Mouse (Mus musculus) neural tube, embryonic 14.5 days (tissue): Measurements from ENCODE around the gene Zbtb38. TPM values are rescaled to one million over a fixed set of nuclear protein-coding genes. Genes with fewer than 3 reads are reported as not detected.
A peak's percentile ranks its signal among the peaks of the same experiment; 100 is the strongest.

ENCODE experiments used
- ATAC-seq: fragments of 200-750 bp; cut with Nextera tagmentation; 2 replicates; pipeline ENCODE4 v1.8.0; 2017; ENCODE audit warnings: low read depth, mild to moderate bottlenecking, moderate TSS enrichment, moderate library complexity
- H3K27ac ChIP-seq: fragments of 300-500 bp; sonication (generic); 2 replicates; pipeline ENCODE4 v1.5.1; 2014; ENCODE audit warnings: low read depth, mild to moderate bottlenecking, control low read depth, low read length, moderate library complexity, mixed read lengths
- H3K27me3 ChIP-seq: fragments of 300-500 bp; sonication (generic); 2 replicates; pipeline ENCODE4 v1.6.1; 2014; ENCODE audit warnings: low read length; ENCODE audit not compliant: control insufficient read depth, insufficient read depth
- H3K36me3 ChIP-seq: fragments of 300-500 bp; sonication (generic); 2 replicates; pipeline ENCODE4 v1.6.1; 2014; ENCODE audit warnings: low read length, mixed read lengths; ENCODE audit not compliant: control insufficient read depth, insufficient read depth
- H3K4me1 ChIP-seq: fragments of 300-500 bp; sonication (generic); 2 replicates; pipeline ENCODE4 v1.6.1; 2014; ENCODE audit warnings: low read length; ENCODE audit not compliant: control insufficient read depth, insufficient read depth
- H3K4me2 ChIP-seq: fragments of 300-500 bp; sonication (generic); 2 replicates; pipeline ENCODE4 v1.6.1; 2014; ENCODE audit warnings: mild to moderate bottlenecking, low read depth, low read length, control low read depth
- H3K4me3 ChIP-seq: fragments of 300-500 bp; sonication (generic); 2 replicates; pipeline ENCODE4 v1.5.1; 2014; ENCODE audit warnings: low read depth, low read length, control low read depth, mixed read lengths
- H3K9ac ChIP-seq: fragments of 300-500 bp; sonication (generic); replicated peaks from 2 replicates; pipeline ENCODE4 v1.6.1; 2014; ENCODE audit warnings: low read depth, mild to moderate bottlenecking, control low read depth, low read length, mixed read lengths
- H3K9me3 ChIP-seq: fragments of 300-500 bp; sonication (generic); 2 replicates; pipeline ENCODE4 v1.6.1; 2016; ENCODE audit warnings: low read length; ENCODE audit not compliant: control insufficient read depth
- WGBS: fragments of 180-500 bp; shearing (Covaris S2); extraction: QIAGEN DNeasy Blood & Tissue Kit; methylation state at CpG from one replicate; pipeline ENCODE4 v1.1.7; 2014; 5-methylcytosine and 5-hydroxymethylcytosine counted together
- polyA plus RNA-seq: library from polyadenylated mRNA; unstranded; fragments of >200 nt; fragmentation: Nextera tagmentation; extraction: Ambion mirVana; gene quantifications from 2 replicates; pipeline ENCODE4 v1.2.1, GENCODE M21; 2014

Zbtb38 gene
- polyA plus RNA-seq, 1 experiment from 2014 or later = 71.2 TPM

DNA sequence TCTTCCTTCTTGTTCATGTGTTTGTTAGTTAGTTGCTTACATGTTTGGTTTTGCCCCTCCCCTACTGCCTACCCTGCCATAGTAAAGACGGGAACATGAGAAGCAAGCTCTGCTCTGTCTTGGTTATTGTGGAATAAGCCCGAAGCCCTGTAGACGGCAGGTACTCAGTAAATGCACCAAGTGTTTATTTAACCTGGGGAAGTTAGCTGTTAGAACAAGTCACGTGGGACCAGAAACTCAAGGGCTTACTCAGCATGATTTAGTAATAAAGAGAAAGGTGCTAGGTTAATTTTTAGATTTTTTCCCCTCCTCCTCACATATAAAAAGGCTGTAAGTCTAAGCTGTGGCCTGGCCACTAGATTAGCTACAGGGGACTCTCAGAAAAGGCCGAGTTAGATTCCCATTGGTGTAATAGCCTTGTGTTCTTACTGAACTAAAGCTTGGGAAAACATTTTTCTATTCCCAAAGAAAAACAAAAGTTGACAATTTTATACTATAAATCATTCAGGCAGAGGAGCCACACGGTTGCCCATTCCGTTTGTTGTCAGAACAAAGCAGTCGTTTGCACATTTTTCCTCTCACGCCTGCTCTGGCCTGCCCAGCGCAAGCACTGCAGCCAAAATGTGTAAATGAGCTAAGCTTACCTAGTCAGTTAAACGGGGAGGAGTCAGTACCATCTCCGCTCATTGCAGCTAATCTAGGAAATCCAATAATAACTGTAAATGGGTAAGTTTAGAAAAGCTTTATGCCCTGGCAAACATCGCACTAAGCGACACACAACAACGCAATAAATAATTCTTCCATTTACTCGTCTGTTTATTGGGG is 24.1 kb downstream of the Zbtb38 start:
- H3K4me1 ChIP-seq = peaks cover 31% of the 10 kb centered on the region
- H3K27me3 ChIP-seq = no peaks in the 10 kb centered on the region
- H3K4me2 ChIP-seq = peak overlapping the region; percentile 63
- H3K27ac ChIP-seq = peak overlapping the region; percentile 92
- 41% methylated on average over 16 of the region's 16 CpGs for WGBS
- peak overlapping the region; percentile 60; the same call in 1 of the 2 replicates for H3K9ac ChIP-seq
- no peaks in the 10 kb centered on the region for H3K9me3 ChIP-seq
- H3K36me3 ChIP-seq = no peaks in the 10 kb centered on the region
- peak overlapping the region; percentile 45 for H3K4me3 ChIP-seq
- no peak for ATAC-seq

DNA sequence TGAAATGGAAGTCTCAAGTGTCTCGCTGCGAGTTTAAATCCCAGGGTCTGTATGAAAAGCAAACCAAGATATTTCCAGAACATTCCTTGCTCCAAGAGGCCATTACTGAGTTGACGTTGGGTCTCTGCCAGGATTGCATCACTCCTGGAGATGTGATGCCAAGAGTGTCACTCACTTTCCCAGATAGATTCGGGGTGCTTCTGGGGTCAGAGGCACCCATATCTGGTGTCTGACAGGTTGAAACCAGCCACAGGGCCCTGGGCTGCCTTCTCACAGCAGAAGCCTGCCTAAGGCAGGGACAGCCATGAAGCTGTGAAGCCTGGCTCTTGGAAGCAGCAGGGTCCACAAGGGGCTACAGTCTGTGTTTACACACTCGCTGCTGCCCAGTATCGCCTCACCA is 24.9 kb downstream of the Zbtb38 start:
- no peak for ATAC-seq
- Histone ChIP-seq H3K9me3 (no peaks in the 10 kb centered on the region), H3K4me2 (peak overlapping the region; percentile 63), H3K36me3 (no peaks in the 10 kb centered on the region), H3K4me3 (no peak overlapping the region), H3K27ac (peak overlapping the region; percentile 92; the same call in 1 of the 2 replicates), H3K4me1 (peaks cover 31% of the 10 kb centered on the region), H3K27me3 (no peaks in the 10 kb centered on the region), H3K9ac (0 out of 2 replicates have a peak overlapping the region, but pooled peaks have one; percentile 60)
- WGBS = 85% methylated on average over 6 of the region's 6 CpGs

DNA sequence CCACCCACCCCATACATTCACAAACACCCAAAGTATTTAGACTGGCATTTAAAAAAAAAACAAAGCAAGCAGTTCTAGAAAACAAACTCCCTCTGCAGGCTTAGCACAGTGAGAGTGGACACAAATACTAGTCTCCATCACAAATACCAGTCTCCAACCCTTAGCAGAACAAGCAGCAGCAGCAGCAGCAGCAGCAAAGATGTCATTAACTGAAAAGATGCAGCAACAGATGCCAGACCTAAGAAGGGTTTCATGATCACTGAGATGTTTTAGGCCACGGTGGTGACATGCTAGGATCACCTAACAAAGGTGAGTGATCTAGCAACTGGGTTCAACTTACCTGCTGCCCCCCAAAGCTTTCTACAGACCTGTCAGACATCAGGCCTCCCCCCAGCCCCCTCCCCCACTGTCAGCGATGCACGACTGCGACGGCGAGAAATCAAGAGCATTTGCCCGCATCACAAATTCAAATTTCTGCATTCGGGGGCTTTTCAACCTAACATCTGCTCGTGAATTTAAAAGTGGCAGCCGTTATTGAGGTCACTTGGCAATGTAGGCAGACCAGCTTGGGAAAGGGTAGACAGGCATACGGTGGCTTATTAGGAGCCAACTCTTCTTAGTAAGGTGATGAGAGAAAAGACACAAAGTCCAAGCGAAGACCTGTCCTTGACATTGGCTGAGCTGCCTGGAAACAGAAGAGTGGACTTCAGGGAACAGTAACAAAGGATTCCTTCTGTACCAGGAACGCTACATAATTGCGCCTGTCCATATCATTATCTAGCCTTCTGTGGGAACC is 26.1 kb downstream of the Zbtb38 start:
- H3K27me3 ChIP-seq = no peaks in the 10 kb centered on the region
- peak overlapping the region; percentile 66 for H3K27ac ChIP-seq
- H3K36me3 ChIP-seq = no peaks in the 10 kb centered on the region
- 43% methylated on average over 14 of the region's 14 CpGs for WGBS
- peak overlapping the region; percentile 7; the same call in 1 of the 2 replicates for H3K4me3 ChIP-seq
- H3K4me2 ChIP-seq = peak overlapping the region; percentile 34
- peaks cover 31% of the 10 kb centered on the region for H3K4me1 ChIP-seq
- H3K9ac ChIP-seq = peak overlapping the region; percentile 39; the same call in 1 of the 2 replicates
- no peaks in the 10 kb centered on the region for H3K9me3 ChIP-seq
- no peak for ATAC-seq

DNA sequence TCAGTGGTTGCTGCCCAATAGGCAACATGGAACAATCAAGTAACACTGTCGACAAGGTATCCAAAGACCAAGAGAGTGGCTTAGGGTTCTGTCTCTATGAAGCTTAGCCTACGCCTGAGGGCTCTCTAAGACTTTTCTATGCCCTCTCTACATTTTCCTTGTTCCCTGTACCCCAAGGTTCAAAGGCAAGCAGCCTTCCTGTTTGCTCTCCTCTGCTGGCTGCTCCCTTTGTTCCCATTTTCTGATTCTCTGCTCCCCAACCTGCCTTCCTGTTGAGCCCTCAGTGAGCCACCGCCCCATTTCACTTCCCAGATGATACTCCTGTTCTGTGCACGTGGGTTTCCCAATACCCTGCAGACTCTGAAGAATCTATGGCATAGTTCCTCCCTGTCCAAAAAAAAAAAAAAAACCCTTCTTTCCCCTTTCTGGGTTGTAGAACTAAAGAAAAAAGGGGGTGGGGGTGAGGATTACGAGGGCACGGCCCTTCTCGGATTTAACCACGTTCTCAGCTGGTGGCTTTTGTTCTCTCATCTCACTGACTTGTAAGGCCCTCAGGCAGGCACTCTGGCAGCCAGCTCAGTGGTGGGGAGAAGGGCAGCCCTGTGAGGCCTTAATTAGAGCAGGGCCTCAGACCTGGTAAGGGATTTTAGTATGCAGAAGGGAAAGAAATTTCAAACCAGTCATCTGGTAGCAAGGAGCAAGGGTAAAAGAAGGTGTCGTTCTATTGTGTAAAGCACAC is 26.9 kb downstream of the Zbtb38 start:
- H3K9ac ChIP-seq = peak overlapping the region; percentile 39; the same call in 1 of the 2 replicates

DNA sequence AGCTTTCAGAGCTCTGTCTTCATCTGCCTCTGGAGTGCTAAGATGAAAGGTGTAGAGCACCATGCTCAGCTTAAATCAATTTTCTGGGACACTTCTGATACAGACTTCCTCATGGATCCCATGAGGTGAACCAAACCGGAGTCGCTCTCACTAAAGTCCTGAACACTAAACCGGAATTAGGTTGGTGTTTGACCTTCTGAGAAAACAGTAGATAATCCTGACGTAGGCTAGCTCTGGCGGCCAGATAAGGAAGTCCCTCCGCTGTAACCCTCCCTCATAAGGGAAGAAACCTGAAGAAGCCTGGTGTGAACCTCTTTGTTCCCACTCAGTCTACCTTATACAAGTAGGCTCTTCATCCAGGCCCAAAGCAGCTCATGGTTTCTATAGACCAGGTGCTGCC is 29.0 kb downstream of the Zbtb38 start:
- Histone ChIP-seq H3K4me1 (peaks cover 40% of the 10 kb centered on the region), H3K27me3 (no peaks in the 10 kb centered on the region), H3K36me3 (no peaks in the 10 kb centered on the region), H3K9ac (no peak overlapping the region), H3K27ac (no peak overlapping the region), H3K4me3 (no peak overlapping the region), H3K4me2 (no peak overlapping the region), H3K9me3 (no peaks in the 10 kb centered on the region)
- WGBS = 97% methylated on average over 6 of the region's 6 CpGs
- no peak for ATAC-seq

More for the DNA sequence above, 26.9 kb downstream of the Zbtb38 start:
- 17% methylated on average over 9 of the region's 9 CpGs for WGBS
- Histone ChIP-seq H3K4me2 (peak overlapping the region; percentile 34), H3K9me3 (no peaks in the 10 kb centered on the region), H3K36me3 (no peaks in the 10 kb centered on the region), H3K27me3 (no peaks in the 10 kb centered on the region), H3K27ac (peak overlapping the region; percentile 66), H3K4me1 (peaks cover 31% of the 10 kb centered on the region), H3K4me3 (no peak overlapping the region)
- ATAC-seq = no peak

DNA sequence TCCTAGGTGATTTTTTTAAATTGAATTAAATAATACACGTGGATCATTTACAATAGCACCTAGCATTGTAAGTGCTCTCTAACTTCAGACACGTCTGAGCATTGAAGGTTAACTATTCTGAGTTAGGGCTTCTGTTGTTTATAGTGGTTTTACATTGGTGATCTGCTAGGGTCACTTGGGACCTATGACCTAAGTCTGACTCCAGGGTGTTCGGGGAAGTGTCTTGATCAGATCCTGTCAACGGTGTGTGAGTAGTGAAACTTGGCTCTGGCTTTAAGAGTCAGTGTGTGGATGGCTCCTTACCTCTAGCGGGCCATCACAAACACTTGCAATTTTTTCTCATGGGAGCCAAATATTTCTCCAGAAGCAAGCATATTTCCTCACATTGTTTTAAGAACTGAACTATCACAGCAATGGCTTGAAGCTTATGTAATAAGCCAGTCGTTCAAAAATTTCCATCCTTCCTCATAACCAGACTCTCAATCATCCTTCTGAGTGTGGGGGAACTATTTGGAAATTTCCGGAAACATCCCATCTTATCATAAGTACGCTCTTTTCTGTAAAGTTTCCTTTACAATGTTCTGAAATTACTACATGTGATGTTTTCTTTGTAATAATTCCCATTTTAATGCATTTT is 31.4 kb downstream of the Zbtb38 start:
- 86% methylated on average over 8 of the region's 8 CpGs for WGBS
- H3K4me3 ChIP-seq = no peak overlapping the region
- H3K9ac ChIP-seq = no peak overlapping the region

DNA sequence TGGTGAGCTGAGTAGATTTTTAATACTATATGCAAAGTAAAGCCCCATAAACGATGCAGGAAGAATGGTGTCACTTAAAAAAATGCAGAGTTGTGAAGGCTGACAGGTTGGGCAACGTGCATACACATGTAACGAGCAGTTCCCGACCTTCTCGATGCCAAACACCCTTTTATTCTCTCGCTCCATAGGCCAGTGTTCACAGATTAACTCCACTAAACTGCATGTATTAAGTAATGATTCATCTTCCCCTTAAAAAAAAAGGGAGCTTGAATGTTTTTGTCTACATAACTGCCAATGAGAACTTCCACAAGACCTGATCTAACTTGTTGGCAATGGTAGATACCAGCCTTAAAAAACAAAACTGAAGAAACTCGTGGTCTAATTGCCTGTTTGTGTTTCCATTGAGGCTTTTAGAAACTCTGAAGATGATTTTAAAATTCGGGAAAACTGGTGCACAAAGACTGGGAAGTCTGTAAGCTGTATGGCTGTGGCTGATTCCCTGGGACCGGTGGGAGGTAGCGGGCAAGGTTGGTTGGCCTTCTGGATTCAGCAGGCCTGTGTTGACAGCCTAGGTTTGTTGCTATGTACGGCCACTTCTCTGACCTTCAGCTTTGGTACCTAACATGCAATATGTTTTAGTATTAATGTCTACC is 32.0 kb downstream of the Zbtb38 start:
- H3K4me3 ChIP-seq = no peak overlapping the region
- no peak for ATAC-seq

More for the DNA sequence above, 31.4 kb downstream of the Zbtb38 start:
- no peaks in the 10 kb centered on the region for H3K9me3 ChIP-seq
- ATAC-seq = no peak
- H3K27me3 ChIP-seq = no peaks in the 10 kb centered on the region
- no peak overlapping the region for H3K27ac ChIP-seq
- no peak overlapping the region for H3K4me2 ChIP-seq
- peaks cover 23% of the 10 kb centered on the region for H3K4me1 ChIP-seq
- no peaks in the 10 kb centered on the region; the same call in 1 of the 2 replicates for H3K36me3 ChIP-seq

More for the DNA sequence above, 32.0 kb downstream of the Zbtb38 start:
- Histone ChIP-seq H3K36me3 (no peaks in the 10 kb centered on the region; the same call in 1 of the 2 replicates), H3K4me1 (peaks cover 16% of the 10 kb centered on the region), H3K9me3 (no peaks in the 10 kb centered on the region), H3K4me2 (peak overlapping the region; percentile 74; the same call in 1 of the 2 replicates), H3K27ac (no peak overlapping the region), H3K27me3 (no peaks in the 10 kb centered on the region), H3K9ac (no peak overlapping the region; the same call in 1 of the 2 replicates)
- 73% methylated on average over 11 of the region's 11 CpGs for whole genome bisulfite sequencing
